Mouse (Mus musculus) myocyte (in vitro differentiated cells): ENCODE measurements around the gene Tmem191c. TPM values are rescaled to one million over a fixed set of nuclear protein-coding genes. Genes with fewer than 3 reads are reported as not detected.

Experiments used
- H3K27me3 ChIP-seq: one replicate; pipeline ENCODE4 v1.6.1; 2011; ENCODE audit not compliant: control insufficient read depth, insufficient read depth, insufficient read length
- H3K36me3 ChIP-seq: one replicate; pipeline ENCODE4 v1.6.1; 2011; ENCODE audit not compliant: control insufficient read depth, insufficient read depth
- H3K4me2 ChIP-seq: one replicate; pipeline ENCODE4 v1.6.1; 2011; ENCODE audit warnings: low read depth, control low read depth
- H3K4me3 ChIP-seq: one replicate; pipeline ENCODE4 v1.5.1; 2011; ENCODE audit warnings: mild to moderate bottlenecking, control low read depth, moderate library complexity
- H3K79me2 ChIP-seq: one replicate; pipeline ENCODE4 v1.6.1; 2011; ENCODE audit not compliant: control insufficient read depth, insufficient read depth
- H3ac ChIP-seq: one replicate; pipeline ENCODE4 v1.6.1; 2011; ENCODE audit not compliant: control insufficient read depth, insufficient read length
- CEBPB ChIP-seq: IDR thresholded peaks from 2 replicates; pipeline ENCODE4 v1.6.1; 2011; ENCODE audit warnings: mild to moderate bottlenecking, moderate library complexity; ENCODE audit not compliant: poor library complexity, insufficient read depth, severe bottlenecking
- E2F4 ChIP-seq: IDR thresholded peaks from one replicate; pipeline ENCODE4 v1.6.1; 2011; ENCODE audit warnings: mild to moderate bottlenecking, control low read depth, moderate library complexity; ENCODE audit not compliant: insufficient read depth
- MAX ChIP-seq: IDR thresholded peaks from one replicate; pipeline ENCODE4 v1.6.1; 2011; ENCODE audit warnings: low read depth, mild to moderate bottlenecking, control low read depth
- MYOD1 ChIP-seq, 3 experiments: IDR thresholded peaks; one replicate each; pipeline ENCODE4 v1.6.1; 2011; ENCODE audit warnings: control low read depth in 2 of 3, low read depth in 2 of 3, mild to moderate bottlenecking in 2 of 3, moderate library complexity in 1 of 3; ENCODE audit not compliant: insufficient read length in 2 of 3, control insufficient read depth in 1 of 3
- MYOG ChIP-seq, 3 experiments: IDR thresholded peaks; one replicate each; pipeline ENCODE4 v1.6.1; 2011; ENCODE audit warnings: control low read depth in 2 of 3, low read depth in 2 of 3, mild to moderate bottlenecking in 2 of 3; ENCODE audit not compliant: insufficient read length in 2 of 3, control insufficient read depth in 1 of 3, insufficient read depth in 1 of 3
- POLR2A ChIP-seq: IDR thresholded peaks from one replicate; pipeline ENCODE4 v1.6.1; 2011; ENCODE audit warnings: low read depth, mild to moderate bottlenecking, control low read depth, moderate library complexity; ENCODE audit not compliant: insufficient read length
- POLR2AphosphoS2 ChIP-seq: IDR thresholded peaks from one replicate; pipeline ENCODE4 v1.6.1; 2011; ENCODE audit warnings: low read depth, control low read depth; ENCODE audit not compliant: insufficient read length
- REST ChIP-seq: IDR thresholded peaks from one replicate; pipeline ENCODE4 v1.6.1; 2011; ENCODE audit warnings: mild to moderate bottlenecking, control low read depth, moderate library complexity; ENCODE audit not compliant: insufficient read depth, insufficient read length
- SRF ChIP-seq: IDR thresholded peaks from one replicate; pipeline ENCODE4 v1.6.1; 2011; ENCODE audit warnings: low read depth; ENCODE audit not compliant: control insufficient read depth, insufficient read length
- TCF12 ChIP-seq: IDR thresholded peaks from one replicate; pipeline ENCODE4 v1.6.1; 2011; ENCODE audit warnings: mild to moderate bottlenecking, control low read depth; ENCODE audit not compliant: poor library complexity, insufficient read depth, severe bottlenecking
- TCF3 ChIP-seq: IDR thresholded peaks from one replicate; pipeline ENCODE4 v1.6.1; 2011; ENCODE audit warnings: low read depth, control low read depth; ENCODE audit not compliant: insufficient read length
- USF1 ChIP-seq: IDR thresholded peaks from one replicate; pipeline ENCODE4 v1.6.1; 2011; ENCODE audit warnings: low read depth, mild to moderate bottlenecking, control low read depth, moderate library complexity
- polyA plus RNA-seq: library from polyadenylated mRNA; unstranded; fragments of >200 nt; fragmentation: generic; extraction: Trizol; gene quantifications from one replicate; pipeline ENCODE4 v1.2.1, GENCODE M21; 2012; ENCODE audit warnings: missing spikeins

The Tmem191c gene
- polyA plus RNA-seq, 1 experiment = 2.7 TPM

GRCm38 (mm10) chr16:17261341-17261740 is 14.5 kb upstream of the Tmem191c start:
- Histone ChIP-seq H3K79me2 (no peaks in the 10 kb centered on the region), H3K4me2 (no peak overlapping the region), H3K36me3 (no peaks in the 10 kb centered on the region), H3K27me3 (no peaks in the 10 kb centered on the region), H3ac (no peak overlapping the region), H3K4me3 (no peak overlapping the region)
- TF ChIP-seq SRF (no peak), MYOG (IDR thresholded peaks at IDR 0.05; ENCODE audit: control insufficient read depth in 1 of 3, insufficient read depth in 1 of 3, insufficient read length in 2 of 3, low read depth in 2 of 3) (no peak), REST (no peak), TCF3 (no peak)

- H3ac ChIP-seq = no peak overlapping the region
- no peak overlapping the region for H3K4me2 ChIP-seq
- H3K79me2 ChIP-seq = no peaks in the 10 kb centered on the region
- no peaks in the 10 kb centered on the region for H3K27me3 ChIP-seq
- no peak overlapping the region for H3K4me3 ChIP-seq
- H3K36me3 ChIP-seq = no peaks in the 10 kb centered on the region
- TF ChIP-seq MAX = no peak
- TF ChIP-seq E2F4 = no peak
- no peak for TF ChIP-seq MYOD1 (IDR thresholded peaks at IDR 0.05; ENCODE audit: control insufficient read depth in 1 of 3, insufficient read length in 2 of 3, low read depth in 2 of 3)
- TF ChIP-seq POLR2A = no peak
- TF ChIP-seq REST = no peak
- no peak for TF ChIP-seq MYOG (IDR thresholded peaks at IDR 0.05; ENCODE audit: control insufficient read depth in 1 of 3, insufficient read depth in 1 of 3, insufficient read length in 2 of 3, low read depth in 2 of 3)
- no peak for TF ChIP-seq SRF
- TF ChIP-seq TCF3 = no peak
- TF ChIP-seq POLR2AphosphoS2 = no peak
- TF ChIP-seq TCF12 = no peak
- no peak for TF ChIP-seq USF1
- TF ChIP-seq CEBPB = no peak
Observed at GRCm38 (mm10) chr16:17266113-17266512, 9.8 kb upstream of the Tmem191c start.

- Histone ChIP-seq H3K79me2 (no peaks in the 10 kb centered on the region), H3K4me2 (no peak overlapping the region), H3K27me3 (no peaks in the 10 kb centered on the region), H3K4me3 (no peak overlapping the region), H3ac (no peak overlapping the region), H3K36me3 (no peaks in the 10 kb centered on the region)
- no peak for TF ChIP-seq MAX
- no peak for TF ChIP-seq TCF12
- TF ChIP-seq MYOG (IDR thresholded peaks at IDR 0.05; ENCODE audit: control insufficient read depth in 1 of 3, insufficient read depth in 1 of 3, insufficient read length in 2 of 3, low read depth in 2 of 3) = no peak
- TF ChIP-seq SRF = no peak
- TF ChIP-seq USF1 = no peak
- TF ChIP-seq MYOD1 (IDR thresholded peaks at IDR 0.05; ENCODE audit: control insufficient read depth in 1 of 3, insufficient read length in 2 of 3, low read depth in 2 of 3) = no peak
Observed at GRCm38 (mm10) chr16:17267937-17268336, 7.9 kb upstream of the Tmem191c start.

GRCm38 (mm10) chr16:17269872-17270271 is 6.0 kb upstream of the Tmem191c start:
- Histone ChIP-seq H3K27me3 (no peaks in the 10 kb centered on the region), H3K36me3 (no peaks in the 10 kb centered on the region), H3K4me2 (no peak overlapping the region), H3ac (no peak overlapping the region), H3K4me3 (no peak overlapping the region), H3K79me2 (no peaks in the 10 kb centered on the region)
- TF ChIP-seq MAX = no peak
- TF ChIP-seq MYOG (IDR thresholded peaks at IDR 0.05; ENCODE audit: control insufficient read depth in 1 of 3, insufficient read depth in 1 of 3, insufficient read length in 2 of 3, low read depth in 2 of 3) = no peak
- no peak for TF ChIP-seq E2F4
- TF ChIP-seq USF1 = no peak
- no peak for TF ChIP-seq SRF
- TF ChIP-seq CEBPB = no peak
- TF ChIP-seq POLR2A = no peak
- no peak for TF ChIP-seq POLR2AphosphoS2
- no peak for TF ChIP-seq TCF12
- TF ChIP-seq MYOD1 (IDR thresholded peaks at IDR 0.05; ENCODE audit: control insufficient read depth in 1 of 3, insufficient read length in 2 of 3, low read depth in 2 of 3) = no peak
- TF ChIP-seq TCF3 = no peak
- no peak for TF ChIP-seq REST

- no peak overlapping the region for H3ac ChIP-seq
- no peaks in the 10 kb centered on the region for H3K27me3 ChIP-seq
- no peaks in the 10 kb centered on the region for H3K79me2 ChIP-seq
- no peak overlapping the region for H3K4me2 ChIP-seq
- H3K36me3 ChIP-seq = no peaks in the 10 kb centered on the region
- TF ChIP-seq SRF (no peak), MAX (no peak), E2F4 (no peak), MYOG (IDR thresholded peaks at IDR 0.05; ENCODE audit: control insufficient read depth in 1 of 3, insufficient read depth in 1 of 3, insufficient read length in 2 of 3, low read depth in 2 of 3) (no peak), POLR2AphosphoS2 (no peak)
- H3K4me3 ChIP-seq = no peak overlapping the region
Observed at GRCm38 (mm10) chr16:17271124-17271523, 4.8 kb upstream of the Tmem191c start.

- no peak overlapping the region for H3K4me3 ChIP-seq
- H3K4me2 ChIP-seq = no peak overlapping the region
- no peaks in the 10 kb centered on the region for H3K27me3 ChIP-seq
- H3K36me3 ChIP-seq = no peaks in the 10 kb centered on the region
- H3ac ChIP-seq = no peak overlapping the region
- no peak for TF ChIP-seq MYOD1 (IDR thresholded peaks at IDR 0.05; ENCODE audit: control insufficient read depth in 1 of 3, insufficient read length in 2 of 3, low read depth in 2 of 3)
- no peak for TF ChIP-seq SRF
- no peak for TF ChIP-seq REST
- no peak for TF ChIP-seq TCF12
- no peak for TF ChIP-seq MAX
- H3K79me2 ChIP-seq = no peaks in the 10 kb centered on the region
Observed at GRCm38 (mm10) chr16:17271856-17272255, 4.0 kb upstream of the Tmem191c start.
